8 mouse cellular contexts compared by ENCODE assay signal in the genomic region with DNA sequence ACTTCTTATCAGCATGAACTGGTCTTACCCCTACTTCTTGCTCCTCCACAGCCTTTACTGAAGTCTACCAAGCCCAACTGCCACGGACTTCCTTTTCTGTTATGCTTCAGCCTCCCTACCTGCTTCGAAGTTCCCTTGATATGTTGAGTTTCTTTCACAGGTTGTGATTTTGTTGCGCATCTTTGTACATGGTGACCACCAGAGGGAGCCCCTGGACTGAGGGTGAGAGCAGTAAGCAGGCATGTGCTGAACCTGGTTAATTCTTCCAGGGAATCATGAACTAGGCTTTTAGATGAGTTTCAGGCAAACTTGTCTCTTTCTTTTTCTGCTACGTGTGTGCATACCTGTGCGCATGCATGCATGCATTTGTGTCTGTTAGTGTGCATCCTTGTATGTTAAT.
DNase-seq lines count a peak whose midpoint lies in the region; ATAC-seq lines count a peak whose summit lies in the region.

No protein-coding gene starts in this region.

- H3K9ac ChIP-seq in kidney, embryonic 15.5 days = no peak overlapping the region
- no peak overlapping the region for H3K9ac ChIP-seq in neural tube, embryonic 15.5 days (replicated peaks)

- 41% methylated on average over 5 of the region's 5 CpGs for WGBS in kidney, embryonic 15.5 days
- WGBS in limb, embryonic 10.5 days = 41% methylated on average over 5 of the region's 5 CpGs
- WGBS in neural tube, embryonic 15.5 days = 41% methylated on average over 5 of the region's 5 CpGs

- H3K27ac ChIP-seq in kidney, embryonic 15.5 days = no peak overlapping the region
- no peak overlapping the region for H3K27ac ChIP-seq in limb, embryonic 10.5 days
- H3K27ac ChIP-seq in neural tube, embryonic 15.5 days (replicated peaks) = no peak overlapping the region

- H3K27me3 ChIP-seq in kidney, embryonic 15.5 days = no peaks in the 10 kb centered on the region
- no peaks in the 10 kb centered on the region for H3K27me3 ChIP-seq in limb, embryonic 10.5 days (ENCODE audit: low read depth, poor library complexity, severe bottlenecking)
- H3K27me3 ChIP-seq in neural tube, embryonic 15.5 days (replicated peaks) = no peaks in the 10 kb centered on the region

- H3K4me3 ChIP-seq in kidney, embryonic 15.5 days (replicated peaks) = no peak overlapping the region
- H3K4me3 ChIP-seq in limb, embryonic 10.5 days = no peak overlapping the region
- H3K4me3 ChIP-seq in neural tube, embryonic 15.5 days (replicated peaks) = no peak overlapping the region

- no peaks in the 10 kb centered on the region for H3K36me3 ChIP-seq in kidney, embryonic 15.5 days
- H3K36me3 ChIP-seq in limb, embryonic 10.5 days = no peaks in the 10 kb centered on the region
- no peaks in the 10 kb centered on the region for H3K36me3 ChIP-seq in neural tube, embryonic 15.5 days

- H3K4me2 ChIP-seq in kidney, embryonic 15.5 days = no peak overlapping the region
- H3K4me2 ChIP-seq in neural tube, embryonic 15.5 days = no peak overlapping the region

- no peaks in the 10 kb centered on the region for H3K9me3 ChIP-seq in kidney, embryonic 15.5 days (replicated peaks)
- H3K9me3 ChIP-seq in limb, embryonic 10.5 days (replicated peaks) = no peaks in the 10 kb centered on the region
- H3K9me3 ChIP-seq in neural tube, embryonic 15.5 days (replicated peaks) = no peaks in the 10 kb centered on the region

- DNase-seq in A20 (ENCODE audit: low read depth, low spot score) (peak; percentile 1), WW6 (ENCODE audit: low read depth, low spot score) (peak; percentile 34)
- peak; percentile 52 to 69 for DNase-seq in cerebellum, postnatal 4 days (ENCODE audit: low spot score in 2 of 2)
- peak; percentile 71 for DNase-seq in gastrocnemius, postnatal 10 days
- peak; percentile 83 for DNase-seq in limb, embryonic 10.5 days (ENCODE audit: low spot score)
- DNase-seq in urinary bladder, postnatal 4 days (ENCODE audit: low spot score in 2 of 2) = peak; percentile 41 to 75

- peaks cover 7% of the 10 kb centered on the region for H3K4me1 ChIP-seq in kidney, embryonic 15.5 days
- H3K4me1 ChIP-seq in limb, embryonic 10.5 days = peaks cover 35% of the 10 kb centered on the region
- H3K4me1 ChIP-seq in neural tube, embryonic 15.5 days = no peaks in the 10 kb centered on the region

- peak; percentile 58; the same call in 1 of the 2 replicates for ATAC-seq in kidney, embryonic 15.5 days (replicated peaks; ENCODE audit: low FRiP score)
- peak; percentile 35; the same call in 1 of the 2 replicates for ATAC-seq in neural tube, embryonic 15.5 days (ENCODE audit: low FRiP score)

Comparison
In these comparisons a context has a peak if more than half of its experiments do, and no peak if none do; other contexts are left out.
1. DNase-seq: peak in every context shown above with its lines; median percentile 83 in limb, embryonic 10.5 days; 71 in gastrocnemius, postnatal 10 days; 60 in cerebellum, postnatal 4 days; 58 in urinary bladder, postnatal 4 days; 34 in WW6; 1 in A20.